ENCODE assay signal across 17 mouse cellular contexts in the genomic region with DNA sequence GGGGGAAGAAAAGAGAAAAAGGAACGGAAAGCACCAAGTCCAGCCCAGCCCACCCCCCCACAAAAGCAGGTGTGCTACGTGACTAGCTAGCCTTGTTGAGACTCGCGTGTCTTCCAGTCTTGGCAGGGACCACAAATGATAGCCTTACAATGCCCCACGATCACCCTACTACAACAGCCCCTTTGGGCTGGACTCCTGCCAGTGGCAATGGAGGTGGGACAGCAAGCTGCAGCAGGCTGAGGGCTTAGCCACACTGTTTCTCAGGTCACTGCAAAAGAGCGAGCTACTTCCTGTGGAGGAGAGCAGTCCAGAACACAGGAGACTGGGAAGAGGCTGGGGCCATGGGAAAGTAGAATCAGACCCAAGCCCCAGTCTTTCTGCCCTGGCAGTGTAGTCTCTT.
DNase-seq lines count a peak whose midpoint lies in the region; ATAC-seq and TF ChIP-seq lines count a peak whose summit lies in the region.
"Had no signal": no experiment of that assay in that cellular context is flagged by ENCODE, and none has a peak within 500 bp of the region (broad histone marks: within the 10 kb centered on the region; RNA-seq: fewer than 3 reads in every experiment).

No protein-coding gene starts in this region.

- no peak overlapping the region for H3K9ac ChIP-seq in heart, adult 2 months (ENCODE audit: low read depth, low read length)
- H3K9ac ChIP-seq in liver, embryonic 12.5 days: no peak overlapping the region
- no peak overlapping the region for H3K9ac ChIP-seq in liver, postnatal 0 days (replicated peaks)
- no peak overlapping the region for H3K9ac ChIP-seq in embryonic facial prominence, embryonic 13.5 days
- H3K9ac ChIP-seq in stomach, embryonic 14.5 days (replicated peaks; ENCODE audit: low read depth, low read length): no peak overlapping the region
- H3K9ac ChIP-seq: forebrain, embryonic 12.5 days; neural tube, embryonic 13.5 days had no signal

- peak overlapping the region; percentile 40 for H3K27ac ChIP-seq in heart, adult 2 months
- peak overlapping the region; percentile 17; the same call in 1 of the 2 replicates for H3K27ac ChIP-seq in liver, embryonic 12.5 days
- no peak overlapping the region for H3K27ac ChIP-seq in liver, postnatal 0 days (ENCODE audit: low read depth)
- H3K27ac ChIP-seq in embryonic facial prominence, embryonic 13.5 days: peak overlapping the region; percentile 65; the same call in 1 of the 2 replicates
- peak overlapping the region; percentile 64; the same call in 1 of the 2 replicates for H3K27ac ChIP-seq in stomach, embryonic 14.5 days (ENCODE audit: low read length)
- no peak overlapping the region for H3K27ac ChIP-seq in layer of hippocampus, adult 2 months
- H3K27ac ChIP-seq: forebrain, embryonic 12.5 days; neural tube, embryonic 13.5 days had no signal

- peaks cover 6% of the 10 kb centered on the region for H3K36me3 ChIP-seq in heart, adult 2 months (ENCODE audit: control insufficient read depth, insufficient read depth, low read length)
- 0 out of 2 replicates have a peak, but pooled peaks cover 8% of the 10 kb centered on the region for H3K36me3 ChIP-seq in liver, embryonic 12.5 days
- no peaks in the 10 kb centered on the region for H3K36me3 ChIP-seq in liver, postnatal 0 days (replicated peaks; ENCODE audit: insufficient read depth, low read length)
- no peaks in the 10 kb centered on the region for H3K36me3 ChIP-seq in embryonic facial prominence, embryonic 13.5 days
- H3K36me3 ChIP-seq in stomach, embryonic 14.5 days (ENCODE audit: control insufficient read depth, insufficient read depth, low read length): no peaks in the 10 kb centered on the region
- H3K36me3 ChIP-seq: forebrain, embryonic 12.5 days; neural tube, embryonic 13.5 days had no signal

- no peak overlapping the region for H3K4me2 ChIP-seq in liver, embryonic 12.5 days
- H3K4me2 ChIP-seq in liver, postnatal 0 days (ENCODE audit: low read depth, low read length): no peak overlapping the region
- no peak overlapping the region for H3K4me2 ChIP-seq in embryonic facial prominence, embryonic 13.5 days
- H3K4me2 ChIP-seq in stomach, embryonic 14.5 days (replicated peaks; ENCODE audit: low read depth, low read length): no peak overlapping the region
- H3K4me2 ChIP-seq: forebrain, embryonic 12.5 days; neural tube, embryonic 13.5 days had no signal

- TF ChIP-seq CTCF in heart, adult 2 months (IDR thresholded peaks at IDR 0.05): no peak
- TF ChIP-seq CTCF in liver, postnatal 0 days (IDR thresholded peaks at IDR 0.05; ENCODE audit: low read depth): no peak
- TF ChIP-seq CTCF in layer of hippocampus, adult 2 months (conservative IDR thresholded peaks at IDR 0.05): no peak

- H3K4me1 ChIP-seq in heart, adult 2 months (ENCODE audit: control insufficient read depth, insufficient read depth, low read length): peaks cover 23% of the 10 kb centered on the region
- H3K4me1 ChIP-seq in liver, embryonic 12.5 days: peaks cover 68% of the 10 kb centered on the region
- peaks cover 37% of the 10 kb centered on the region for H3K4me1 ChIP-seq in liver, postnatal 0 days (ENCODE audit: insufficient read depth)
- H3K4me1 ChIP-seq in embryonic facial prominence, embryonic 13.5 days: peaks cover 40% of the 10 kb centered on the region
- H3K4me1 ChIP-seq in stomach, embryonic 14.5 days (ENCODE audit: control insufficient read depth, insufficient read depth, low read length): peaks cover 42% of the 10 kb centered on the region

- ATAC-seq in liver, embryonic 12.5 days: no peak
- ATAC-seq in liver, postnatal 0 days: no peak
- no peak for ATAC-seq in embryonic facial prominence, embryonic 13.5 days (ENCODE audit: insufficient number of reproducible peaks, insufficient read depth, low FRiP score, low TSS enrichment, low read depth)
- no peak for ATAC-seq in stomach, embryonic 14.5 days (ENCODE audit: insufficient number of reproducible peaks, insufficient read depth, low FRiP score, low read depth)
- ATAC-seq: activated CD4-positive, CD25-positive, alpha-beta regulatory T cell, adult 4 months; midbrain, embryonic 16.5 days had no signal

- no peak overlapping the region for H3K4me3 ChIP-seq in heart, adult 2 months
- H3K4me3 ChIP-seq in liver, embryonic 12.5 days: no peak overlapping the region
- no peak overlapping the region for H3K4me3 ChIP-seq in liver, postnatal 0 days (ENCODE audit: low read depth, low read length)
- H3K4me3 ChIP-seq in embryonic facial prominence, embryonic 13.5 days: no peak overlapping the region
- H3K4me3 ChIP-seq in stomach, embryonic 14.5 days (ENCODE audit: low read depth, low read length): no peak overlapping the region
- H3K4me3 ChIP-seq in layer of hippocampus, adult 2 months: no peak overlapping the region
- H3K4me3 ChIP-seq: forebrain, embryonic 12.5 days; neural tube, embryonic 13.5 days had no signal

- no peaks in the 10 kb centered on the region for H3K79me2 ChIP-seq in heart, adult 2 months (replicated peaks; ENCODE audit: control insufficient read depth, insufficient read depth, low read length)

- H3K9me3 ChIP-seq in liver, embryonic 12.5 days (replicated peaks): no peaks in the 10 kb centered on the region
- H3K9me3 ChIP-seq in liver, postnatal 0 days (ENCODE audit: low read length): no peaks in the 10 kb centered on the region
- H3K9me3 ChIP-seq in embryonic facial prominence, embryonic 13.5 days: no peaks in the 10 kb centered on the region
- no peaks in the 10 kb centered on the region for H3K9me3 ChIP-seq in stomach, embryonic 14.5 days (ENCODE audit: control insufficient read depth, low read depth, low read length)
- H3K9me3 ChIP-seq: forebrain, embryonic 12.5 days; neural tube, embryonic 13.5 days had no signal

- DNase-seq in heart, adult 2 months: peak in 1 of 2 experiments; percentile 28
- no peak for DNase-seq in heart, postnatal 25 days (ENCODE audit: low spot score)
- DNase-seq in liver, postnatal 0 days: no peak
- no peak for DNase-seq in ovary, postnatal 10 days (ENCODE audit: low spot score)
- DNase-seq in layer of hippocampus, adult 2 months (ENCODE audit: low spot score in 2 of 2): no peak
- DNase-seq: cerebellum, adult 8-10 months; kidney, postnatal 36 days; liver; right cerebral cortex, adult 18-20 months; thymus, postnatal 14 days had no signal

- intact Hi-C loops in heart, adult 2 months (cut with DNase I): no loop called here
- intact Hi-C loops in heart, postnatal 25 days (cut with DNase I): loop anchor here (5.0 kb wide), 1 partner anchor 118 kb away; no protein-coding TSS in a partner anchor

- H3K27me3 ChIP-seq in heart, adult 2 months (ENCODE audit: control insufficient read depth, insufficient read depth, low read length): no peaks in the 10 kb centered on the region
- H3K27me3 ChIP-seq in liver, embryonic 12.5 days (replicated peaks): no peaks in the 10 kb centered on the region
- no peaks in the 10 kb centered on the region for H3K27me3 ChIP-seq in liver, postnatal 0 days (ENCODE audit: insufficient read depth, low read length)
- no peaks in the 10 kb centered on the region for H3K27me3 ChIP-seq in embryonic facial prominence, embryonic 13.5 days
- no peaks in the 10 kb centered on the region for H3K27me3 ChIP-seq in stomach, embryonic 14.5 days (ENCODE audit: control insufficient read depth, insufficient read depth, low read length)
- H3K27me3 ChIP-seq: forebrain, embryonic 12.5 days; neural tube, embryonic 13.5 days had no signal

- 81% methylated on average over 6 of the region's 6 CpGs for WGBS in heart, adult 2 months
- 86% methylated on average over 6 of the region's 6 CpGs for WGBS in liver, embryonic 12.5 days (ENCODE audit: insufficient replicate concordance)
- WGBS in liver, postnatal 0 days (ENCODE audit: insufficient replicate concordance): 68% methylated on average over 6 of the region's 6 CpGs
- 69% methylated on average over 6 of the region's 6 CpGs for WGBS in embryonic facial prominence, embryonic 13.5 days
- WGBS in stomach, embryonic 14.5 days: 57% methylated on average over 6 of the region's 6 CpGs

- no peak for TF ChIP-seq EP300 in heart, adult 2 months (IDR thresholded peaks at IDR 0.05; ENCODE audit: insufficient read depth, low read depth, low read length)
- TF ChIP-seq EP300 in liver, postnatal 0 days (IDR thresholded peaks at IDR 0.05; ENCODE audit: low read depth): no peak

- no peak for TF ChIP-seq POLR2A in heart, adult 2 months (IDR thresholded peaks at IDR 0.05; ENCODE audit: insufficient read depth, low read depth, low read length)

Comparison
In these comparisons a context has a peak if more than half of its experiments do, and no peak if none do; other contexts are left out.
1. H3K27ac ChIP-seq: peak in heart, adult 2 months (single experiment), liver, embryonic 12.5 days (single experiment), embryonic facial prominence, embryonic 13.5 days (single experiment) and stomach, embryonic 14.5 days (single experiment); none in liver, postnatal 0 days (single experiment) and layer of hippocampus, adult 2 months (single experiment).